Mouse (Mus musculus) large intestine, adult 2 months (tissue): ENCODE data around the gene Yju2. TPM values are rescaled to one million over a fixed set of nuclear protein-coding genes. Genes with fewer than 3 reads are reported as not detected.
"Not testable (repeated sequence)": the region's sequence is repeated elsewhere in the genome, so short reads cannot be mapped to it uniquely, and the experiment has no call there.

Experiments
- DNase-seq: peaks from one replicate; pipeline ENCODE4 v3.0.0-alpha.2; 2012; ENCODE audit warnings: low read depth, low spot score
- WGBS: fragments of 180-500 bp; shearing (Covaris S2); methylation state at CpG from one replicate; pipeline ENCODE4 v1.1.7; 2018; 5-methylcytosine and 5-hydroxymethylcytosine counted together
- polyA plus RNA-seq: library from polyadenylated mRNA; depleted of rRNA; stranded (reverse); fragments of >200 nt; gene quantifications from 2 replicates; pipeline ENCODE4 v1.2.3, GENCODE M21; 2012; rRNA removed

Yju2 gene
- 5.8 and 7.2 TPM in 2 replicates for polyA plus RNA-seq

DNA sequence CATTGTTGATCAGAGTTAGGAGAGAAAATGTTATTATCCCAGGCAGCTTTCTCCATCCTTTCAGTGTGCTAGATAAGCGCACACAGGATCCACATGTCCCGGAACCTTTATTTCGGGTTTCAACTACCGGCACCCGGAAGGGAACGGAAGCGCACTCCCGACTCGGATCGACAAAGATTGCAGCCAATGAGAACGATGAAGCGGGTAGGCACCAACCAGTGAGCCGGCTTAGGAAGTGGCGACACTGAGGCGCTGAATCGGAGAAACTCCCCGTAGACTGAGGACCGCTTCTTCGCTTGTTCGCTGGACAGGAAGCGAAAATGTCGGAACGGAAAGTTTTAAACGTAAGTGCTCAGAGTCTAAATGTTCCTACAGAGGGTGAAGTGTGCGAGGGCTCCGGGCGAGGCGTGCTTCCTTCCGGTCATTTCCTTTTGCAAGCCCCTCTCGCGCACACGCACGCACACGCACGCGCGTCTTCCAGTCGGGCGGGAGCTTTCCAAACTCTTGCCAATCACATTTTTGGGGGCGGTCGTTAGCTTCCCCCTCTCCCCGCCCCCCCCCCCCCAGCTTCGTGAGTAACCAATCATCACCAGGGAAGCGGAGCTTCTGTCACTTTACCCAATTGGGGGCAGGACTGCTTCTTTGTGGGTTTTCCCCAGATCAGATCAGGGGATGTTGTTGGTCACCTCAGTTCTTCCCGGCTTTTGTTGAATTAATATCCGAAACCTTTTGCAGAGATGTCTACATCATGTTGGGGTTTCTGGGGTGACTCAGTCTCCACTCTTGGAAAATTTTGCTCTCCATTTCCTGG is at the start of gene Yju2:
Gene Yju2 (plus strand): TSS at position 182 of the 811 bp plus-strand sequence.
- peak; percentile 88 for DNase-seq
- under 1% methylated on average over 46 of the region's 46 CpGs for WGBS

DNA sequence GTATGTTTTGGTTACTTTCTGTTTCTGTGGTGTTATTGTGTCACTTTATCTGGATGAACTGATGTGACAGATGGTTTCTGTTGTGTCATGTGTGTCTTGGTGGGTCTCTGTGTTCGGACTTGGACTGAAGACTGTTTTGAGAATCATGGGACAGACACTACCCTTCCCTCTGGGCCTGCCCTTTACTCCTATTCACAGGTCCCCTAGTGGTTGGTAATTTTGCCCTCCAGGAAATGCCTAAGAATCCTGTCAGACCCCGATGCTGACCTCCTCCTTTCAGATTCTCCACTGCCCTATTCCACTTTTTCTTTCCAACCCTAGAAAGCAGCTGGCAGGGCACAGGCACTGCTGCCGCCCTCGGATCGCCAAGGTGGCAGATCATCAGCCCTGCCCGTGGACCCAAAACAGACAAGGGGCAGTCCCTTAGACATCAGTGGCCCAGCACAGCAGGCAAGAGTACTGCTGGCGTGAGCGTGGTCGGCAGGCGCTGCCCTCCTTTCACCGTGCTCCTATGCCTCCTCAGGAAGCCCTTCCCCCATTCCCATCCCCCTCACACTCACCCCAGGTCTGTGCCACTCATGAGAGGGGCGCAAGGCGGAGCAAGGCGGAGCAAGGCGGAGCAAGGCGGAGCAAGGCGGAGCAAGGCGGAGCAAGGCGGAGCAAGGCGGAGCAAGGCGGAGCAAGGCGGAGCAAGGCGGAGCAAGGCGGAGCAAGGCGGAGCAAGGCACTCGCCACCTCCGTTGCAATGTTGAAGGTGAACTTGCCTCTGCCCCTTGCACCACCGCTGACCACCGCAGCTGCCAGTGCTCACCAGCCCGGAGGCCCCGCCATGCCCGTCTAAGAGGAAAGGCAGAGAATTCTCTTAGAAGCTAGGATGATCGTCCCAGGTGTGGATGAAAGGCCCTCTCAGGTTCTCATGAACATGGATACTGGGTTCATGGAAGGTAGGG is 27.1 kb upstream of the Yju2 start:
- WGBS, result under 1% methylated on average over 33 of the region's 33 CpGs
- no peak for DNase-seq

DNA sequence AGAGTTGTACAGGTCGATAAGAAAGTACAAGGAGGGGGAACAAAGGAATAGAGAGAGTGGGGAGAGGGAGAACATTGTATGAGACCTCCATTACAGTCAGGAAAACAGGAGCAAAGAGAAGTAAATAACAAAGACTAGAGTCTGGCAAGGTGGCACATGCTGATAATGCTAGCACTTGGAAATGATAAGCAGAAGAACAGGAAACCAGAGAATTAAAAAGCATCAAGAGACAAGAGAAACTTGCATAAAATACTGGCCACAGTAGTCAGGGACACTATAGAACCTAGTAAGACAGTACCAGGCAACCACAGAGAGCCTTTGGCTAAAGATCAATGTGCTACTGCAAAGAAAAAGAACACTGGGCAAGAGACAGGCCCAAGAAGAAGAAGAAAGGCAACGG is 26.3 kb upstream of the Yju2 start:
- 54% methylated on average over 2 of the region's 2 CpGs for WGBS

DNA sequence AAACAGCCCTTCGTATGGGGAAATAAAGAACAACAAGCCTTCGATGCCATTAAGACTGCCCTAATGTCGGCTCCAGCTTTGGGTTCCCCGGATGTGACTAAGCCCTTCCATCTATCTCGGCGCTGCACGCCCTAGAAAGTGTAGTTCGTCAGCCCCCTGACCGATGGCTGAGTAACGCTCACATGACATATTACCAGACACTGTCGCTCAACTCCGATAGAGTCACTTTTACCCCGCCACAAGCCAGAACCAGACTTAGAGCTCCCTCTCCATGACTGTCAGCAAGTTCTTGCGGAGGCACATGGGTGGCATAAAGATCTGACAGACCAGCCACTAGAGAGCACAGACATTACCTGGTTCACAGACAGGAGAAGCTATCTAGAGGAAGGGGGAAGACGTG is 25.7 kb upstream of the Yju2 start:
- WGBS, result 96% methylated on average over 15 of the region's 15 CpGs
- DNase-seq, result no peak

More for the DNA sequence above, 26.3 kb upstream of the Yju2 start:
- no peak for DNase-seq

DNA sequence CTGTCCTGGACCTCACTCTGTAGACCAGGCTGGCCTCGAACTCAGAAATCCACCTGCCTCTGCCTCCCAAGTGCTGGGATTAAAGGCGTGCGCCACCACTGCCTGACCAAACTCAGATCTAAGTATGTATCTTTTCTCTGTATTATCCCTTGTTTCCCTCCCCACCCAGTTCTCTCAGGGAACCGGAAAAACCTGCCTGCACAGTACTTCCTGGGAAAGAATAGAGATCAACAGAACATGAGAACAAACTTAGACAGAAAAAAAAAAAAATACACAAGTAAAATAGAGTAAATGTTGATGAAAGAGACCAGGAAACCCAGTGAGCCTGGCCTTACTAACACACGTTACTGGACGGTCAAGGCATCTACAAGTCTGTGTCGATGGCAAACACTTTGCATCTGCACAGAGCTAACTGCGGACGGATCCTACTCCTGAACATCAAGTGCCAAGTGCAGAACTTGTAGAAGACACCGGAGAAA is 14.5 kb upstream of the Yju2 start:
- peak; percentile 65 for DNase-seq
- 12% methylated on average over 10 of the region's 10 CpGs for WGBS

DNA sequence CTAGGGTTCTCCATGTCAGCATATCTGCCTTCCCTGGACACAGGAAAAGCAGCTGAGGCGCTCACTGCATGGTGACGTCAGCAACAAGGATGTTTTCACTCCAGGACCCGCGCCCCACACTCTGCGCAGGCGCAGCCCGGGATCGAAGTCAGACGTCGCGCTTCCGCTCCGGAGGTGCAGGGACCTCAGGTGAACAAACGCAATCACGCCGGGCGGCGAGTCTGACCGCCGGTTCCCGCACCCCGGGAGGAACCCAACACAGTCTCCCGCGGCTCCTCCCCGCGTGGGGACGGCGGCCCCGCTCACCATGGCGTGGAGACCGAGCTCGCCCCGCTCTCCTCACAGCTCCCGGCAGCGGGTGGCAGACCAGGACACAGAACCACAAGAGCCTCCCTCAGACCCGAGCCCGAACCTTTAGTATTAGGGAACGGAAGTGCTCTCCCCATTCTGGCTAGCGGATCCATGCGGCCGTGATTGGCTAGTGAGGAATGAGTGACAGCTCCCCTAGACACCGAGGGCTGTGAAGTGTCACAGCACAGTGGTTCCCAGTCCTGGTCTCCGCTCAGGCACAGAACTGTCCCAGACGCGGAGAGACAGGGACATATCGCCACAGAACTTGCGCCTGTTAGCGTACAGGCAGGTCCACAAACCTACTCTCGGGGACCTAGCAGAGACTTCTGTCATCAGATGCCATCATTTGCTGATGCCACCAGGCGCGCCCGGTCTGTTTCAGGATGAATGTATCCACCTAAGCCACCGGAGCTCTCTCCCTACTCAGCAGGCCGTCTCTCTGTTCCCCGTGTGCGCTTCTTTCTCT is 13.8 kb upstream of the Yju2 start:
- DNase-seq, result not testable (repeated sequence)
- under 1% methylated on average over 56 of the region's 56 CpGs for WGBS

DNA sequence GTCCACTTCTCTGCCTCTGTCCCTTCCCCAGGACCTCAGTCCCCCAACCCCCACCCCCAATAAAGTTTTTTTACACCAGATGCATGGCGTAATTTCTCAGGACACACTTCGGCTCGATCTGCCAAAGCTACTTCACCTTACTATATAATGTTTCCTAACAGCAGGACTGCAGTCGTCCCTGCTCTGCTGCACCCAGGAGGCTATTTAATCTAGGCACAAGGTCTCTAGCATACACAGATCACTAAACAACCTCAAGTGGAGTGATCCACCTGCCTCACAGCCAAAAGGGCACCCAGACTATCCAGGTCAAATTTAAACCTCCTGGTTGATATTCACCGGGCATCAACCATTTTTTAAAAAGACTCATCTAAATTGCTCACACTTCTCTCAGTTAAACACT is 13.2 kb upstream of the Yju2 start:
- 10% methylated on average over 5 of the region's 5 CpGs for WGBS
- no peak for DNase-seq

DNA sequence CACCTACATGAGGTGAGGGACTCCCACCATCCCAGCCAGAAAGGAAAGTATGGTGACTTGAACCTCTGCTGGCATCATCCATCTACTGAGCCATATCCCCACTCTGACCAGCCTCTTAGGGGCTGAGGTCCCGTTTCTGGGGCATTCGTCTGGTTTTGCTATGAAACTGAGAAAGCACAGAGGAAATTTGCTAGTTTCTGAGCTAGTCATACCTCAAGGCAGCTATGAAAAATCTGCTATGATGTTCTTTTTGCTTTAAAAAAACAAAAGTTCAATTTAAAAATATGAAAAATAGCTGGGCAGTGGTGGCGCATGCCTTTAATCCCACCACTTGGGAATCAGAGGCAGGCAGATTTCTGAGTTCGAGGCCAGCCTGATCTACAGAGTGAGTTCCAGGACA is 10.3 kb upstream of the Yju2 start:
- 86% methylated on average over 4 of the region's 4 CpGs for WGBS
- DNase-seq, result no peak

DNA sequence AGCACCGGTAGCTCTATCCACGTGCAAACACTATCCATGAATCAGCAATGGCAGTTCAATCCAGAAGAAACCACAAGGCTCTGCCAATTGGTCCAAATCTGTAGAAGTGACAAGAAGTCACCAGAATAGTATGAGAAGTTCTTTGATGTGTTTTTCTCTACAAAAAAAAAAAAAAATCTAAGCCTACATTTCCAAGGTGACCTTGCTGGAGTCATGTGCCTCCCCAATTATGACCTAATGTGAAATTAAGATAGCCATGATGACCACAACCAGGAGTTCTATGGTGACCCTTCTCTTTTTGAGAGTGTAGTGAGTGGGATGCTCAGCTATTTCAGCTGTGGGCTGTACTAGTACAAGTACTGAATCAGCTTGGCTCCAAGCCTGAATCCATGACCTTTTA is 9.5 kb upstream of the Yju2 start, which contains the start of gene Zfp119b:
Gene Zfp119b (minus strand): TSS at position 101 of the 400 bp plus-strand sequence.
- no peak for DNase-seq
- 85% methylated on average over 2 of the region's 2 CpGs for WGBS

DNA sequence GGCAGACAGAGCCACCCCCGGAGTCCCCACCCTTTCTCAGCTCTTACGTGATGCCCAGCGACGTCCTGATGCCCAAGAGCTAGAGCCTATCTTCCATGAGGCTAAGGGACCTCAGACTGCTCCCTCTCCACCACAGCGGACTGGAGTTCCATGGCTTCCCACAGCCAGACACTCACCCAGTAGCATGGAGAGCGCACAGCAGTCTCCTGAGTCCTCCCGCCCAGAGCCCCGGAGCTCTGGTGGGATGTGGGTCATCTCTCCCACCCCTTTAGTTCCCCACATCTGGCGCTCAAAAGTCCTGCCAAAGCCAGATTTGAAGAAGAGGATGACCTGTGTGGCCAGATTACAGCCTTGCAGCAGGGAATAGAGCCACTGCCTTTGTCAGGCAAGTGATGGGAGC is 8.3 kb upstream of the Yju2 start:
- no peak for DNase-seq
- 74% methylated on average over 9 of the region's 9 CpGs for WGBS

DNA sequence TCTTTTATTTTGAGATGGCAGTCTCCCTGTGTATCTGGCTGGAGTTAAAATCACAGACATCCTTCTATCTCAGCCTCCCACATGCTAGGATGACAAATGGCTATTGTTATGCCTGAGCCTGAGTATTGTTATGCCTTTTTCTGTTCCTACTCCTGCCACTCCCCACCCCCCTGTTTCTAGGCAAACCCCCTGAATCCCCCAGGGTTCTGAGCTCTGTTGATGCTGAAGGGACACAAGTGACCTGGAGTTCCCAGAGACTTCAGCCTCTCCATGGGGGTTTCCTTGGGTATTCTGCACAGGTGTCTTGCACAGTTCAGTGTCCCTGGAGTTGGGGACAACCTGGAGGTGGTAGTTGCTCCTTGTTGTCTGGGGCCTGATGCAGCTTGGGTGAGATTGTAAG is 6.9 kb upstream of the Yju2 start:
- DNase-seq, result no peak

DNA sequence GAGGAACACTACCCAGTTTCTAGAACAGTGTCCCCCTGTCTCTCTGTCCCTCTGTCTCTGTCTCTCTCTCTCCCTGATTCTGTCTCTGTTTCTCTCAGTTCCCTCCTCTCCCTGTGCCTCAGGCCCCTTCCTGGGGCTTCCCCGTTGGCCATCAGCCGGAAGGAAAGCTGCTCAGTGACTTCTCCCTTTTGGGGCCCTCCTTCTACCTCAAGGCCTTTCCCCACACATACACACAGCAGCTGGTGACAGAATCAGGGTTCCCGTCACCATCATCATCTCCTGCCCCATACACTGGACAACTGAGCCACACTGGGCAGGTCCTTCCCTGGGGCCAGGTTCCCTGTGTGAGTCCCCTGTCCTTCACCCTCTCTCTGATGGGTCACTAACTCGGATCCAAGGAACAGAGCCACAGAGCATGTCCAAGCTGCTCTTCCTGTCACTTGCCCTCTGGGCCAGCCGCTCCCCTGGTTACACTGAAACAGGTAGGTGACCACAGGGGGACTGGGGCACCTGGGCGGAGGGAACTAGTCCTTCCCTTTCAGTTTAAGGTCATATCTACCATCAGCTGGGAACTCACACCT is 6.4 kb upstream of the Yju2 start, which contains the start of gene Ebi3:
Gene Ebi3 (plus strand): TSS at position 194 of the 581 bp plus-strand sequence.
- DNase-seq, result no peak
- WGBS, result 58% methylated on average over 6 of the region's 6 CpGs

DNA sequence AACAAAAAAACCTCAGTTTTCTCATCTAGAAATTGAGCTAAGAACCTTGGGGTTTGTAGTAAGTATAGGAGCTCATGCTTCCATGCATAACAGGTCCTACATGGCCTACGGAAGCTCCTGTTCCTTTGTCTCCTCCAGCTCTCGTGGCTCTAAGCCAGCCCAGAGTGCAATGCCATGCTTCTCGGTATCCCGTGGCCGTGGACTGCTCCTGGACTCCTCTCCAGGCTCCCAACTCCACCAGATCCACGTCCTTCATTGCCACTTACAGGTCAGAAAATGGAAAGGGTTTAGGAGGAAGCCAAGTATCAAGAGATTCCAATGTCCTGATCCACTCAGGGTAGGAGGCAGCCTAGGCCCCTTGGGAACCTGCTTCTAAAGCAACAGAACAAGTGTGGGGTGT is 5.1 kb upstream of the Yju2 start:
- 78% methylated on average over 6 of the region's 6 CpGs for WGBS
- no peak for DNase-seq

DNA sequence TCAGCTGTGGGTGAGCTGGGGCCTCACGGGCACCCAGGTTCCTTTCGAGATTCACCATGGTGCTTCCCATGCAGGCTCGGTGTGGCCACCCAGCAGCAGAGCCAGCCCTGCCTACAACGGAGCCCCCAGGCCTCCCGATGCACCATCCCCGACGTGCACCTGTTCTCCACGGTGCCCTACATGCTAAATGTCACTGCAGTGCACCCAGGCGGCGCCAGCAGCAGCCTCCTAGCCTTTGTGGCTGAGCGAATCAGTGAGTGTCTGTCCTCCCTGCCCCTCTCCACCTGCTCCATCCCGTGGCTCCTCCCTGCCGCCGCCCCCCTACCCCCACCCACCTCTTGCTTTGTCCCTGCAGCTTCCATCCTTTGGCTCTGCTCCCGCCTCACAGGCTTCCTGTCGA is 4.7 kb upstream of the Yju2 start:
- 47% methylated on average over 16 of the region's 16 CpGs for WGBS
- DNase-seq, result no peak

DNA sequence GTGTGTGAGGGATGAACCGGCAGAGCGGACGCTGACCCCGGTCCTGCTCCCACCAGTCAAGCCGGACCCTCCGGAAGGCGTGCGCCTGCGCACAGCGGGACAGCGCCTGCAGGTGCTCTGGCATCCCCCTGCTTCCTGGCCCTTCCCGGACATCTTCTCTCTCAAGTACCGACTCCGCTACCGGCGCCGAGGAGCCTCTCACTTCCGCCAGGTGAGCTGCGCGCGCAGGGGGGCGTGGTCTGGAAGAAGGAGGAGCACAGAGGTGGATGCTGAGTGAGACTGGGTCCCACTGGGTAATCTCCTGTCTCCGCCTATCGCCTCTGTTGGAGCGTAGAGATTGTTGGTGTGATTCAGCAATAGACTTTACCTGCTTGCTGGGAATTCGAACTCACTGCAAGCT is 2.8 kb upstream of the Yju2 start:
- 15% methylated on average over 26 of the region's 26 CpGs for WGBS
- peak; percentile 81 for DNase-seq

DNA sequence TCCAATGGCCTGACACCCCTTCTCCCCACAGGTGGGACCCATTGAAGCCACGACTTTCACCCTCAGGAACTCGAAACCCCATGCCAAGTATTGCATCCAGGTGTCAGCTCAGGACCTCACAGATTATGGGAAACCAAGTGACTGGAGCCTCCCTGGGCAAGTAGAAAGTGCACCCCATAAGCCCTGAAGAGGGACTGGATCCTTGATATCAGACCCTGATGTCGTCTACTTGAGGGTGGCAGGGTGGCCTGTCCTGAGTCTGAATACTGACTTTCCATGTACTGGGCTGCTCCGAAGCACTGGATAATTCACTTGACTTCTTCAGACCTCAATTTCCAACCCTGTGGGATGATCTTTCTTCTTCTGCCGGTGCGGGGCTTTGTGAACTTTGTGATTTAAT is 2.3 kb upstream of the Yju2 start:
- WGBS, result 30% methylated on average over 6 of the region's 6 CpGs
- DNase-seq, result no peak

DNA sequence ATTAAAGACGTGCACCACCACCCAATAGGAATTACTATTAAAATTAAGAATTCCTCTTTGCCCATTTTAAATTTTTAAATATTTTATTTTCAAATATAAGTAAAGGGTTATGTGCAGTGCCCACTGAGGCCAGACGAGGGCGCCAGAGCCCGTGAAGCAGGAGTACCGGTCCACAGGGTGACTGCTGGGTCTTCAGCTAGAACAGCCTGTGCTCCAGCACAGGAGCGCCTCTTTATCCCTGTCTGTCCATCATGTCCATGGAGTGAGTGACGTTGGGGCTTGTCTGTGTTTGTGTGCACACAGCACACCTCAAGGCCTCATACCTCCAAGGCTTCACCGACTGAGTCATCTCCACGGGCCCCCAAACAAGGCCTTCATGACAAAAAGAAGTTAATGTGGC is 1.7 kb upstream of the Yju2 start:
- DNase-seq, result no peak
- WGBS, result 14% methylated on average over 9 of the region's 9 CpGs

DNA sequence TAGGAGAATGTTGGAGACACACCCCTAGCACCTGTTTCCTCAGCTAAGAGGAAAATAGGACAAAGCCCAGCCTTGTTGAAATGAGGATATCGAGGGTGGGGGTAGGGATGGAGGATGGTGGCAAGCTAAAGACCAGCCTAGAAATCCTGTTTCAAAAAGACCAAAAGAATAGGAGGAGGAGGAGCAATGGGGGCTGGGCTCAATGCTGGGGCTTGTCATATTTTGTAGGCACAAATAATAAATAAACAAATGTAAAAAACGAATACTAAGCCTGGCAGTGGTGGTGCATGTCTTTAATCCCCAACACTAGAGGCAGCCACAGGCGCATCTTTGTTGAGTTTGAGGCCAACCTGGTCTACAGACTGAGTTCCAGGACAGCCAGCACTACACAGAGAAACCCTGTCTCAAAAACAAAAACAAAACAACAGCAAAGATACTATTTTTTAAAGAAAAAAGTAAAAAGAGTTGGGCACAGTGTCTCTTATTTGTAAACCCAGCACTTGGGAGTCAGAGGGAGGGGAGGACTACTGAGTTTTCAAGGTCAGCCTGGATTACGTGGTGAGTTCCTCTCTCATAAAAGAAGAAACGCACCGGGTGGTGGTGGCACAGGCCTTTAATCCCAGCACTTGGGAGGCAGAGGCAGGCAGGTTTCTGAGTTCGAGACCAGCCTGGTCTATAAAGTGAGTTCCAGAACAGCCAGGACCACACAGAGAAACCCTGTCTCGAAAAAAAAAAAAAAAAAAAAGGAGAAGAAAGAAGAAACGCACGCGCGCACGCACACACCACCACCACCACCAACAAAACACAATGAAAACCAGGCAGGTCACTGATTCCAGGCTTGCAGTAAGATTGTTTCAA is 944 bp upstream of the Yju2 start:
- DNase-seq, result no peak
- 74% methylated on average over 13 of the region's 13 CpGs for WGBS

DNA sequence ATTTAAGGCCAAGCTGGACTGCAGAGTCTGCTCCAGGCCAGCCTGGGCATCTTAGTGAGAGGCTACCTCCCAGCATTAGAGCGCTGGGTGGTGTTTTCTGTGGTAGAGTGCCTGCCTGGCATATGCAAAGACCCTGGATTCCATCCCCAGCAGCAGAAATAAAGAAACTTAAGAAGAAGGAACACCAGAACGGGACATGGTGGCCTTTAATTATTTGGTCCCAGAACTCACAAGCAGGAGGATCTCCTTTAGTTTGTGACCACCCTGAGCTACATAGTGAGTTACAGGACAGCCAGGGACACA is 364 bp upstream of the Yju2 start:
- 29% methylated on average over 2 of the region's 2 CpGs for WGBS
- no peak for DNase-seq
